Mouse (Mus musculus) hindbrain, embryonic 13.5 days (tissue): ENCODE results near the gene Slc37a2. TPM values are rescaled to one million over a fixed set of nuclear protein-coding genes. Genes with fewer than 3 reads are reported as not detected.

Experiments
- ATAC-seq: fragments of 200-750 bp; cut with Nextera tagmentation; 2 replicates; pipeline ENCODE4 v1.8.0; 2017; ENCODE audit warnings: moderate TSS enrichment; ENCODE audit not compliant: low FRiP score
- H3K27ac ChIP-seq: fragments of 300-500 bp; sonication (generic); 2 replicates; pipeline ENCODE4 v1.5.1; 2015; ENCODE audit warnings: inconsistent platforms, mild to moderate bottlenecking, moderate library complexity
- H3K27me3 ChIP-seq: fragments of 300-500 bp; sonication (generic); 2 replicates; pipeline ENCODE4 v1.6.1; 2015; ENCODE audit warnings: mild to moderate bottlenecking, inconsistent platforms
- H3K36me3 ChIP-seq: fragments of 300-500 bp; sonication (generic); 2 replicates; pipeline ENCODE4 v1.6.1; 2015; ENCODE audit warnings: mild to moderate bottlenecking, inconsistent platforms
- H3K4me1 ChIP-seq: fragments of 300-500 bp; sonication (generic); replicated peaks from 2 replicates; pipeline ENCODE4 v1.6.1; 2015; ENCODE audit warnings: inconsistent platforms
- H3K4me2 ChIP-seq: fragments of 300-500 bp; sonication (generic); 2 replicates; pipeline ENCODE4 v1.6.1; 2015; ENCODE audit warnings: inconsistent platforms, mild to moderate bottlenecking, moderate library complexity
- H3K4me3 ChIP-seq: fragments of 300-500 bp; sonication (generic); 2 replicates; pipeline ENCODE4 v1.5.1; 2015; ENCODE audit warnings: mild to moderate bottlenecking, inconsistent platforms
- H3K9ac ChIP-seq: fragments of 300-500 bp; sonication (generic); 2 replicates; pipeline ENCODE4 v1.6.1; 2015; ENCODE audit warnings: mild to moderate bottlenecking, inconsistent platforms
- H3K9me3 ChIP-seq: fragments of 300-500 bp; sonication (generic); 2 replicates; pipeline ENCODE4 v1.6.1; 2016; ENCODE audit warnings: inconsistent platforms
- WGBS: fragments of 180-500 bp; shearing (Covaris S2); methylation state at CpG from one replicate; pipeline ENCODE4 v1.1.7; 2015; 5-methylcytosine and 5-hydroxymethylcytosine counted together
- polyA plus RNA-seq: library from polyadenylated mRNA; unstranded; fragments of >200 nt; fragmentation: Nextera tagmentation; extraction: Ambion mirVana; gene quantifications from 2 replicates; pipeline ENCODE4 v1.2.1, GENCODE M21; 2015

Slc37a2 gene
- polyA plus RNA-seq, 1 experiment from 2014 or later, result 1.7 TPM

GRCm38 (mm10) chr9:37244600-37244999 lies 10.9 kb downstream of the Slc37a2 start:
- Histone ChIP-seq H3K9ac (no peak overlapping the region), H3K27ac (no peak overlapping the region), H3K9me3 (no peaks in the 10 kb centered on the region), H3K4me2 (no peak overlapping the region), H3K4me3 (no peak overlapping the region), H3K4me1 (peaks cover 8% of the 10 kb centered on the region; the same call in 1 of the 2 replicates), H3K36me3 (no peaks in the 10 kb centered on the region), H3K27me3 (no peaks in the 10 kb centered on the region)
- ATAC-seq, result no peak
- 91% methylated on average over 1 of the region's 1 CpGs for WGBS

- no peak overlapping the region for H3K4me3 ChIP-seq
- H3K4me2 ChIP-seq, result no peak overlapping the region
- no peaks in the 10 kb centered on the region for H3K27me3 ChIP-seq
- no peaks in the 10 kb centered on the region for H3K36me3 ChIP-seq
- no peak overlapping the region for H3K9ac ChIP-seq
- no peaks in the 10 kb centered on the region for H3K9me3 ChIP-seq
- no peaks in the 10 kb centered on the region for H3K4me1 ChIP-seq
- ATAC-seq, result no peak
- no peak overlapping the region for H3K27ac ChIP-seq
- WGBS, result 90% methylated on average over 3 of the region's 3 CpGs
These were observed 12.8 kb downstream of the Slc37a2 start for GRCm38 (mm10) chr9:37242764-37243163.

- no peak overlapping the region for H3K27ac ChIP-seq
- H3K9me3 ChIP-seq, result no peaks in the 10 kb centered on the region
- H3K4me1 ChIP-seq, result no peaks in the 10 kb centered on the region
- no peaks in the 10 kb centered on the region for H3K27me3 ChIP-seq
- no peak overlapping the region for H3K4me2 ChIP-seq
- no peak for ATAC-seq
- 70% methylated on average over 4 of the region's 4 CpGs for WGBS
- no peak overlapping the region for H3K4me3 ChIP-seq
- H3K9ac ChIP-seq, result no peak overlapping the region
- no peaks in the 10 kb centered on the region for H3K36me3 ChIP-seq
These were observed 19.4 kb downstream of the Slc37a2 start for GRCm38 (mm10) chr9:37235951-37236737.

GRCm38 (mm10) chr9:37232201-37233195 lies 23.0 kb downstream of the Slc37a2 start:
- ATAC-seq, result no peak
- Histone ChIP-seq H3K27me3 (no peaks in the 10 kb centered on the region), H3K4me1 (peaks cover 11% of the 10 kb centered on the region), H3K9ac (no peak overlapping the region), H3K27ac (no peak overlapping the region), H3K4me3 (no peak overlapping the region), H3K4me2 (no peak overlapping the region), H3K9me3 (no peaks in the 10 kb centered on the region), H3K36me3 (no peaks in the 10 kb centered on the region)
- WGBS, result 67% methylated on average over 22 of the region's 22 CpGs

- Histone ChIP-seq H3K9ac (no peak overlapping the region), H3K4me3 (no peak overlapping the region), H3K27me3 (no peaks in the 10 kb centered on the region), H3K27ac (no peak overlapping the region), H3K36me3 (no peaks in the 10 kb centered on the region), H3K9me3 (no peaks in the 10 kb centered on the region), H3K4me1 (peaks cover 11% of the 10 kb centered on the region), H3K4me2 (no peak overlapping the region)
- WGBS, result 92% methylated on average over 9 of the region's 9 CpGs
- no peak; the same call in 1 of the 2 replicates for ATAC-seq
These were observed 24.9 kb downstream of the Slc37a2 start for GRCm38 (mm10) chr9:37230486-37231195.

- 0 out of 2 replicates have a peak, but pooled peaks cover 1% of the 10 kb centered on the region for H3K36me3 ChIP-seq
- H3K27ac ChIP-seq, result no peak overlapping the region
- peak; percentile 88 for ATAC-seq
- peaks cover 11% of the 10 kb centered on the region for H3K4me1 ChIP-seq
- no peaks in the 10 kb centered on the region for H3K27me3 ChIP-seq
- H3K4me2 ChIP-seq, result no peak overlapping the region
- H3K9ac ChIP-seq, result peak overlapping the region; percentile 53; the same call in 1 of the 2 replicates
- 0% methylated on average over 1 of the region's 1 CpGs for WGBS
- H3K9me3 ChIP-seq, result no peaks in the 10 kb centered on the region
- H3K4me3 ChIP-seq, result no peak overlapping the region
These were observed 25.6 kb downstream of the Slc37a2 start for GRCm38 (mm10) chr9:37229880-37230325.

- peaks cover 12% of the 10 kb centered on the region for H3K36me3 ChIP-seq
- no peaks in the 10 kb centered on the region for H3K27me3 ChIP-seq
- no peaks in the 10 kb centered on the region for H3K9me3 ChIP-seq
- WGBS, result 90% methylated on average over 1 of the region's 1 CpGs
- no peak overlapping the region for H3K4me3 ChIP-seq
- no peak for ATAC-seq
- H3K4me2 ChIP-seq, result no peak overlapping the region
- no peak overlapping the region for H3K9ac ChIP-seq
- peaks cover 11% of the 10 kb centered on the region for H3K4me1 ChIP-seq
- no peak overlapping the region for H3K27ac ChIP-seq
These were observed 30.0 kb downstream of the Slc37a2 start for GRCm38 (mm10) chr9:37225581-37225980.

GRCm38 (mm10) chr9:37220755-37221154 lies 34.8 kb downstream of the Slc37a2 start:
- Histone ChIP-seq H3K9ac (no peak overlapping the region), H3K4me3 (no peak overlapping the region), H3K4me1 (no peaks in the 10 kb centered on the region), H3K36me3 (peaks cover 12% of the 10 kb centered on the region), H3K27me3 (no peaks in the 10 kb centered on the region), H3K4me2 (no peak overlapping the region), H3K27ac (no peak overlapping the region; the same call in 1 of the 2 replicates), H3K9me3 (no peaks in the 10 kb centered on the region)
- WGBS, result 85% methylated on average over 8 of the region's 8 CpGs
- ATAC-seq, result no peak

GRCm38 (mm10) chr9:37214327-37215060 lies 41.0 kb downstream of the Slc37a2 start:
- Histone ChIP-seq H3K9me3 (no peaks in the 10 kb centered on the region), H3K9ac (no peak overlapping the region), H3K27ac (no peak overlapping the region), H3K4me3 (no peak overlapping the region), H3K36me3 (no peaks in the 10 kb centered on the region), H3K4me1 (no peaks in the 10 kb centered on the region), H3K27me3 (no peaks in the 10 kb centered on the region), H3K4me2 (no peak overlapping the region)
- 91% methylated on average over 9 of the region's 9 CpGs for WGBS
- no peak for ATAC-seq

- Histone ChIP-seq H3K36me3 (no peaks in the 10 kb centered on the region), H3K9ac (no peak overlapping the region), H3K9me3 (no peaks in the 10 kb centered on the region), H3K4me3 (no peak overlapping the region), H3K27ac (no peak overlapping the region), H3K27me3 (no peaks in the 10 kb centered on the region), H3K4me1 (peaks cover 8% of the 10 kb centered on the region), H3K4me2 (no peak overlapping the region)
- no peak for ATAC-seq
- 85% methylated on average over 13 of the region's 13 CpGs for WGBS
These were observed 42.3 kb downstream of the Slc37a2 start for GRCm38 (mm10) chr9:37213060-37213738.

GRCm38 (mm10) chr9:37207929-37208411 lies 47.6 kb downstream of the Slc37a2 start, which contains the start of gene Tmem218:
Tmem218 (plus strand) TSS chr9:37208223.
- ATAC-seq, result peak; percentile 100

More at GRCm38 (mm10) chr9:37207929-37208411, 47.6 kb downstream of the Slc37a2 start, which contains the start of gene Tmem218:
- peak within 1 kb of the TSS; percentile 78 for H3K9ac ChIP-seq
- peak within 1 kb of the TSS; percentile 83 for H3K27ac ChIP-seq
- no peaks in the 10 kb centered on the region for H3K27me3 ChIP-seq
- no peaks in the 10 kb centered on the region for H3K36me3 ChIP-seq
- under 1% methylated on average over 21 of the region's 21 CpGs for WGBS
- H3K4me2 ChIP-seq, result peak within 1 kb of the TSS; percentile 73
- peaks cover 15% of the 10 kb centered on the region for H3K4me1 ChIP-seq
- H3K4me3 ChIP-seq, result peak within 1 kb of the TSS; percentile 61
- no peaks in the 10 kb centered on the region for H3K9me3 ChIP-seq
